Mouse (Mus musculus) lung, postnatal 0 days (tissue): ENCODE measurements around the gene Gli3.

Experiments used
- CTCF ChIP-seq: IDR thresholded peaks from 2 replicates; pipeline ENCODE4 v1.5.1; 2016; ENCODE audit warnings: antibody characterized with exemption, mild to moderate bottlenecking
- EP300 ChIP-seq: IDR thresholded peaks from 2 replicates; pipeline ENCODE4 v1.6.1; 2016; ENCODE audit warnings: antibody characterized with exemption, mild to moderate bottlenecking, control low read depth

GRCm38 (mm10) chr13:15556646-15557098 lies 93.6 kb downstream of the Gli3 start:
- TF ChIP-seq CTCF (peak; percentile 55), EP300 (no peak)
